Mouse (Mus musculus): ENCODE results near the gene Nsdhl. TPM values are rescaled to one million over a fixed set of nuclear protein-coding genes. Genes with fewer than 3 reads are reported as not detected.
A peak's percentile ranks its signal among the peaks of the same experiment; 100 is the strongest.

Nsdhl gene
- total and polyA plus RNA-seq, 2 experiments from 2014 or later, result 41.5 to 42.6 TPM

DNA sequence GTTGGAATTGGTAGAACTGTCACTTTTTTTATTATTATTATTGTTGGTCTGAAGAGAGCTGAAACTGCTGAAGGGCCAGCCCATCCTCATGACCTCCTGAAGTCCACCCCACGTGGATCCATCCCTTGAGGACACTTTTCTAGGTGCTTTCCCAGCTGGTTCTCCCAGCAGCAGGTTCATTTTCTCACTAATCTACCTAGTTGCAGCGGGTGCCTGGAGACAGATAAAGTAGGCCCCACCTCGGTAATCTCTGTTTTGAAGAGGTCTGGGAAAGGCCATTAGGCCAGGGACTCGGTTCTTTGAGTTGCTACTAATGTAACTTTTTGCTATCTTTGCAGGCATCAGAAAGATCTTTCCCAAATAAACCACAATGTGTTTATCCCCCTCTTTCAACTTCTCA lies 87.3 kb downstream of the Nsdhl start:
- Histone ChIP-seq H3K4me2 (ENCODE audit: low read depth, low read length, poor library complexity, severe bottlenecking) (no peak overlapping the region), H3K9ac (replicated peaks; ENCODE audit: low read length, poor library complexity, severe bottlenecking) (no peak overlapping the region), H3K9me3 (ENCODE audit: low read length) (no peaks in the 10 kb centered on the region), H3K27ac (ENCODE audit: low read depth, low read length) (no peak overlapping the region), H3K4me1 (ENCODE audit: insufficient read depth, low read length) (no peaks in the 10 kb centered on the region), H3K27me3 (ENCODE audit: insufficient read depth, low read length) (no peaks in the 10 kb centered on the region), H3K4me3 (ENCODE audit: low read depth, low read length) (no peak overlapping the region), H3K36me3 (ENCODE audit: insufficient read depth, low read length) (no peaks in the 10 kb centered on the region)
- 69% methylated on average over 4 of the region's 4 CpGs for WGBS
- DNase-seq (ENCODE audit: low spot score) (no peak), ATAC-seq (ENCODE audit: low FRiP score) (no peak)
- TF ChIP-seq CTCF (IDR thresholded peaks at IDR 0.05), result no peak

DNA sequence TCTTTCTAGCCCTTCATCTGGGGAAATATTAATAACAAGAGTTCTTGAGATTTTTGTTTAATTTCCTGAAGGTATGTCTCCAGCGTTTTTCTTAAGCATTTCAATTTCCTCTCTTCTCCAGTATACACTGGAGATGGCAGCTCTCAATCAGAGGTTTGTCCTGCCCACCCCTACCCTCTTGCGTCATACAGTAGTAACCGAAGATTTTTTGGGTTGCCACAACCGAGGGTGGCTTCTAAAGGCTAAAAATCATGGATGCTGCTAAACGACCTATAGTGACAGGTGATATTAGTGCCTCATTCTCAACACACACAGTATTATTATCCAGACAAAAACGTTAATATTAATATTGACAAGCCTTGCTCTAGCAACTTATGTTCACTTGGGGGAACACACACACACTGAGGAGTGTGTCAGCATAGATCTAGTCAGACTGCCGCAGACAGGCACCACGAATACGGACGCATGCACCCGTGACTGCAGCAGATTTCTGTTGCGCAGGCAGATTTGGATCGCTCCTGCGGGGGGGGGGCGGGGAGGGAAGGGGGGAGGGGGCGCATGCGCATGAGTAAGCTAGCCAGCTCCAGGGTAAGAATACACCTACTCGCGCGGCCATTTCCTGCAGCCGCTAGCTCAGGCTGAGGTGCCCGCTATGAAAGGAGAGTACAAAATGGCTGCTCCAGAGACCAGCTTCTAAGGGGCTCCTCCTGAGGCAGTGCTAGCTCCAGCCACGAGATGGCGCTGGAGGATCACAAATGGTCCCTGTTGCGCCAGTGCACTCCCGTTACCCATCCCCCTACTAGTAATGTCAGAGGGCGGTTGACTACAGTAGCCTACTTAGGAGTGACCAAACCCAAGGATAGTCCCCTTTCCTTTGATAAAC lies 89.5 kb downstream of the Nsdhl start:
- WGBS, result 20% methylated on average over 22 of the region's 27 CpGs

More for the DNA sequence above, 89.5 kb downstream of the Nsdhl start:
- H3K27me3 ChIP-seq (ENCODE audit: insufficient read depth, low read length), result no peaks in the 10 kb centered on the region
- H3K4me3 ChIP-seq (ENCODE audit: low read depth, low read length), result peak overlapping the region; percentile 8; the same call in 1 of the 2 replicates
- ATAC-seq (ENCODE audit: low FRiP score), result peak; percentile 99
- no peaks in the 10 kb centered on the region for H3K36me3 ChIP-seq (ENCODE audit: insufficient read depth, low read length)
- no peak overlapping the region for H3K9ac ChIP-seq (replicated peaks; ENCODE audit: low read length, poor library complexity, severe bottlenecking)
- peak; percentile 96 for DNase-seq (ENCODE audit: low spot score)
- TF ChIP-seq CTCF (IDR thresholded peaks at IDR 0.05), result peak; percentile 88
- no peaks in the 10 kb centered on the region for H3K9me3 ChIP-seq (ENCODE audit: low read length)
- no peaks in the 10 kb centered on the region for H3K4me1 ChIP-seq (ENCODE audit: insufficient read depth, low read length)
- H3K27ac ChIP-seq (ENCODE audit: low read depth, low read length), result peak overlapping the region; percentile 65
- H3K4me2 ChIP-seq (ENCODE audit: low read depth, low read length, poor library complexity, severe bottlenecking), result peak overlapping the region; percentile 32

MicroRNAs encoded within 50 kb of the gene (microRNA counts, 519-probe panel; counts per million panel counts)
- 2,265 counts per million, percentile 66 among the panel's probes with 10 or more counts for microRNA mmu-miR-2137

Small RNAs within 50 kb of the gene (microRNA-seq; reads per million reads assigned to microRNA genes)
- 7.7 reads per million, percentile 17 among the genes with 10 or more reads in this experiment for gene Mir2137 (ENCODE audit: borderline number of aligned reads)

Other genes with a start within 250 kb of the Nsdhl start
- gene Gabrq, start 93.4 kb upstream of the Nsdhl start, total RNA-seq (2014; rRNA removed), result 9.9 and 10.3 TPM in 2 replicates
- 4.6 and 4.9 TPM in 2 replicates for gene Gabrq, start 93.4 kb upstream of the Nsdhl start, polyA plus RNA-seq (2015; fragmentation: Nextera tagmentation; extraction: Ambion mirVana)
- 21.5 and 23.4 TPM in 2 replicates for gene Cetn2, start 146 bp upstream of the Nsdhl start, total RNA-seq (2014; rRNA removed)
- gene Cetn2, start 146 bp upstream of the Nsdhl start, polyA plus RNA-seq (2015; fragmentation: Nextera tagmentation; extraction: Ambion mirVana), result 63.7 and 67.0 TPM in 2 replicates
- gene Zfp185, start 68.8 kb downstream of the Nsdhl start, total RNA-seq (2014; rRNA removed), result 0.33 and 1.7 TPM in 2 replicates
- gene Zfp185, start 68.8 kb downstream of the Nsdhl start, polyA plus RNA-seq (2015; fragmentation: Nextera tagmentation; extraction: Ambion mirVana), result 0.84 and 0.96 TPM in 2 replicates
- gene Pnma5, start 118.5 kb downstream of the Nsdhl start, total RNA-seq (2014; rRNA removed), result 0.27 and 0.57 TPM in 2 replicates
- gene Pnma5, start 118.5 kb downstream of the Nsdhl start, polyA plus RNA-seq (2015; fragmentation: Nextera tagmentation; extraction: Ambion mirVana), result 0.31 and 0.37 TPM in 2 replicates
- gene Pnma3, start 146.2 kb downstream of the Nsdhl start, total RNA-seq (2014; rRNA removed), result 17.1 and 18.4 TPM in 2 replicates
- gene Pnma3, start 146.2 kb downstream of the Nsdhl start, polyA plus RNA-seq (2015; fragmentation: Nextera tagmentation; extraction: Ambion mirVana), result 5.7 and 7.5 TPM in 2 replicates
- not detected in 2 replicates for gene Xlr4a, start 163.9 kb downstream of the Nsdhl start, total RNA-seq (2014; rRNA removed)
- gene Xlr4a, start 163.9 kb downstream of the Nsdhl start, polyA plus RNA-seq (2015; fragmentation: Nextera tagmentation; extraction: Ambion mirVana), result 1.1 TPM in 1 of 2 replicates, not detected in the other
- 0.60 and 5.7 TPM in 2 replicates for gene Xlr3a, start 178.5 kb downstream of the Nsdhl start, total RNA-seq (2014; rRNA removed)
- 3.4 and 4.7 TPM in 2 replicates for gene Xlr3a, start 178.5 kb downstream of the Nsdhl start, polyA plus RNA-seq (2015; fragmentation: Nextera tagmentation; extraction: Ambion mirVana)
- gene Gm14685, start 198.5 kb downstream of the Nsdhl start, total RNA-seq (2014; rRNA removed), result 0.66 and 2.8 TPM in 2 replicates
- gene Gm14685, start 198.5 kb downstream of the Nsdhl start, polyA plus RNA-seq (2015; fragmentation: Nextera tagmentation; extraction: Ambion mirVana), result 1.4 and 1.5 TPM in 2 replicates
- gene Xlr5b, start 230.2 kb downstream of the Nsdhl start, total RNA-seq (2014; rRNA removed), result not detected in 2 replicates
- gene Xlr5b, start 230.2 kb downstream of the Nsdhl start, polyA plus RNA-seq (2015; fragmentation: Nextera tagmentation; extraction: Ambion mirVana), result not detected in 2 replicates
- gene DXBay18, start 230.9 kb downstream of the Nsdhl start, total RNA-seq (2014; rRNA removed), result 1.1 and 2.8 TPM in 2 replicates
- gene DXBay18, start 230.9 kb downstream of the Nsdhl start, polyA plus RNA-seq (2015; fragmentation: Nextera tagmentation; extraction: Ambion mirVana), result 1.3 and 1.4 TPM in 2 replicates

All from midbrain, postnatal 0 days (tissue).